Mouse (Mus musculus) liver, adult 2 months (tissue): Measurements from ENCODE around the gene Pfas. TPM values are rescaled to one million over a fixed set of nuclear protein-coding genes. Genes with fewer than 3 reads are reported as not detected.
"Not testable (repeated sequence)": the region's sequence is repeated elsewhere in the genome, so short reads cannot be mapped to it uniquely, and the experiment has no call there.

Experiments
- DNase-seq: peaks from one replicate; pipeline ENCODE4 v3.0.0-alpha.2; 2011; ENCODE audit warnings: low read depth, low spot score; ENCODE audit errors: extremely low read depth
- H3K27ac ChIP-seq: fragments of 200-500 bp; replicated peaks from 2 replicates; pipeline ENCODE4 v1.5.1; 2012; ENCODE audit warnings: low read depth, mild to moderate bottlenecking, control low read depth, inconsistent platforms, low read length; ENCODE audit not compliant: insufficient read depth
- H3K27me3 ChIP-seq: fragments of 200-500 bp; 2 replicates; pipeline ENCODE4 v1.6.1; 2012; ENCODE audit warnings: mild to moderate bottlenecking, moderate library complexity, low read length, inconsistent platforms; ENCODE audit not compliant: control insufficient read depth, insufficient read depth
- H3K36me3 ChIP-seq: fragments of 200-500 bp; 2 replicates; pipeline ENCODE4 v1.6.1; 2012; ENCODE audit warnings: low read length, inconsistent platforms; ENCODE audit not compliant: control insufficient read depth, insufficient read depth
- H3K4me1 ChIP-seq: fragments of 200-500 bp; 2 replicates; pipeline ENCODE4 v1.6.1; 2011; ENCODE audit warnings: low read length; ENCODE audit not compliant: control insufficient read depth, insufficient read depth
- H3K4me3 ChIP-seq: fragments of 200-500 bp; 2 replicates; pipeline ENCODE4 v1.5.1; 2011; ENCODE audit warnings: low read depth, mild to moderate bottlenecking, control low read depth, low read length, moderate library complexity; ENCODE audit not compliant: insufficient read depth
- H3K79me2 ChIP-seq: fragments of 200-500 bp; 2 replicates; pipeline ENCODE4 v1.6.1; 2012; ENCODE audit warnings: inconsistent platforms, mild to moderate bottlenecking, low read length, moderate library complexity; ENCODE audit not compliant: control insufficient read depth, insufficient read depth
- H3K9ac ChIP-seq: fragments of 200-500 bp; 2 replicates; pipeline ENCODE4 v1.6.1; 2012; ENCODE audit warnings: low read depth, mild to moderate bottlenecking, control low read depth, inconsistent platforms, low read length
- CTCF ChIP-seq: fragments of 200-500 bp; IDR thresholded peaks from 2 replicates; pipeline ENCODE4 v1.5.1; 2011; ENCODE audit warnings: low read depth, low read length, control low read depth
- POLR2A ChIP-seq: fragments of 200-500 bp; IDR thresholded peaks from 2 replicates; pipeline ENCODE4 v1.6.1; 2011; ENCODE audit warnings: low read length, control low read depth; ENCODE audit not compliant: insufficient read depth; ENCODE audit errors: extremely low read depth
- WGBS: fragments of 180-500 bp; shearing (Covaris S2); methylation state at CpG from one replicate; pipeline ENCODE4 v1.1.7; 2018; 5-methylcytosine and 5-hydroxymethylcytosine counted together
- polyA plus RNA-seq: library from polyadenylated mRNA; depleted of rRNA; stranded (reverse); fragments of >200 nt; gene quantifications from 2 replicates; pipeline ENCODE4 v1.2.3, GENCODE M21; 2012
- total RNA-seq: library from RNA; depleted of rRNA; stranded (reverse); fragments of >200 nt; gene quantifications from 2 replicates; pipeline ENCODE4 v1.2.3, GENCODE M21; 2014

The Pfas gene
- total and polyA plus RNA-seq, 2 experiments, result 5.0 to 7.0 TPM

DNA sequence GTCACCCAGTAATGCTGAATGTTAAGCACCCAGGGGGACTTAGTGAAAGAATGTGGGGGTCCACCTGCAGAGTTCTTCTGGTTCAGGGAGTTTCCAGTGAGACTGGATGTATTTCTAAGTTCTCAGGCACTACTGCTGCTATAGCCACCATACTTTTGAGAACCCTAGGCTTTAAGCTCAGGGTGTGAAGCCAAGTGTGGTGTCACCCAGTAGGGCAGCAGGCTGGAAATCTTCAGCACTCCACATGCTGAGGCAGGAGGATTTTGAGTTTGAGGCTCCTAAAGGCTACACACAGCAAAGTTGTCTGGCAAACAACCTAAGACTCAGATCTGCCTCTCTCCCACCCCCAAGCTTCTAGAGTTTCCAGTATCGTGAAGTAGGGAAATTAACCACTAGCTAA, 41.7 kb downstream of the Pfas start:
- 54% methylated on average over 1 of the region's 1 CpGs for WGBS
- Histone ChIP-seq H3K4me3 (no peak overlapping the region), H3K36me3 (no peaks in the 10 kb centered on the region), H3K4me1 (peaks cover 2% of the 10 kb centered on the region; the same call in 1 of the 2 replicates), H3K9ac (no peak overlapping the region), H3K27ac (no peak overlapping the region), H3K79me2 (no peaks in the 10 kb centered on the region), H3K27me3 (no peaks in the 10 kb centered on the region)
- no peak for DNase-seq
- no peak for TF ChIP-seq POLR2A
- no peak for TF ChIP-seq CTCF

- DNase-seq, result peak; percentile 40
- TF ChIP-seq CTCF (no peak), POLR2A (no peak)
- Histone ChIP-seq H3K4me3 (no peak overlapping the region), H3K27ac (no peak overlapping the region), H3K9ac (no peak overlapping the region), H3K27me3 (no peaks in the 10 kb centered on the region), H3K36me3 (no peaks in the 10 kb centered on the region), H3K79me2 (no peaks in the 10 kb centered on the region), H3K4me1 (peaks cover 2% of the 10 kb centered on the region; the same call in 1 of the 2 replicates)
- 39% methylated on average over 3 of the region's 3 CpGs for WGBS
Observed at GRCm38 (mm10) chr11:68965845-68966244, 42.4 kb downstream of the Pfas start.

DNA sequence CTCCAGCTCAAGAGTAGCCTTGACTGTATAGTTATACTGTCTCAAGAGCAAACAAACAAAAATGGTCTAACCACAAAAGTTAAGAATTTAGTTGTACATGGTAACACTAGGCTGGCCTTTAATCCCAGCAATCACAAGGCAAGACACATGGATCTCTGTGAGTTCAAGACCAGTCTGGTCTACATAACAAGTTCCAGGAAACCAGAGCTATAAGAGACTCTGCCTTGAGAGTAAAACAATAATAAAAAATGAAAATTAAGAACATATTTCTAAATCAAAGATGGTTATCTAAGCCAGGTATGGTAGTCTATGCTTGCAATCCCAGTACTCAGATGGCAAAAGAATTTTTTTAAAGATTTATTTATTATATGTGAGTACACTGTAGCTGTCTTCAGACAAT, 43.2 kb downstream of the Pfas start:
- Histone ChIP-seq H3K27me3 (no peaks in the 10 kb centered on the region), H3K4me3 (no peak overlapping the region), H3K27ac (no peak overlapping the region), H3K9ac (no peak overlapping the region), H3K4me1 (peaks cover 2% of the 10 kb centered on the region; the same call in 1 of the 2 replicates), H3K79me2 (no peaks in the 10 kb centered on the region), H3K36me3 (no peaks in the 10 kb centered on the region)
- no peak for DNase-seq
- no peak for TF ChIP-seq CTCF
- no peak for TF ChIP-seq POLR2A

- H3K79me2 ChIP-seq, result no peaks in the 10 kb centered on the region
- H3K36me3 ChIP-seq, result no peaks in the 10 kb centered on the region
- peak overlapping the region; percentile 7; the same call in 1 of the 2 replicates for H3K27ac ChIP-seq
- no peak overlapping the region for H3K4me3 ChIP-seq
- WGBS, result 84% methylated on average over 2 of the region's 2 CpGs
- peaks cover 2% of the 10 kb centered on the region; the same call in 1 of the 2 replicates for H3K4me1 ChIP-seq
- no peak overlapping the region for H3K9ac ChIP-seq
- TF ChIP-seq CTCF (no peak), POLR2A (no peak)
- no peak for DNase-seq
- H3K27me3 ChIP-seq, result no peaks in the 10 kb centered on the region
Observed at GRCm38 (mm10) chr11:68963405-68963804, 44.9 kb downstream of the Pfas start.

GRCm38 (mm10) chr11:68962159-68962558, 46.1 kb downstream of the Pfas start:
- H3K27me3 ChIP-seq, H3K27ac ChIP-seq, H3K4me1 ChIP-seq, H3K36me3 ChIP-seq, H3K4me3 ChIP-seq, H3K79me2 ChIP-seq, H3K9ac ChIP-seq, DNase-seq: not testable (repeated sequence)
- 15% methylated on average over 11 of the region's 11 CpGs for WGBS

GRCm38 (mm10) chr11:68961596-68961995, 46.7 kb downstream of the Pfas start:
- H3K79me2 ChIP-seq, result no peaks in the 10 kb centered on the region
- H3K4me1 ChIP-seq, result no peaks in the 10 kb centered on the region
- TF ChIP-seq POLR2A, result no peak
- TF ChIP-seq CTCF, result no peak
- WGBS, result 68% methylated on average over 3 of the region's 3 CpGs
- no peak for DNase-seq
- no peaks in the 10 kb centered on the region for H3K27me3 ChIP-seq
- no peak overlapping the region for H3K4me3 ChIP-seq
- H3K9ac ChIP-seq, result no peak overlapping the region
- no peaks in the 10 kb centered on the region for H3K36me3 ChIP-seq
- H3K27ac ChIP-seq, result no peak overlapping the region
